Mouse (Mus musculus): ENCODE results near the gene Endod1.

- no peak for TF ChIP-seq CHD2 (IDR thresholded peaks at IDR 0.05; ENCODE audit: low read depth, low read length)
- TF ChIP-seq HCFC1 (IDR thresholded peaks at IDR 0.05; ENCODE audit: borderline replicate concordance, insufficient read depth, low read length): no peak
Observed at GRCm38 (mm10) chr9:14388001-14388400, 6.7 kb upstream of the Endod1 start.
